Mouse (Mus musculus): ENCODE results near the gene Col25a1. TPM values are rescaled to one million over a fixed set of nuclear protein-coding genes. Genes with fewer than 3 reads are reported as not detected.

The Col25a1 gene
- polyA plus RNA-seq, 1 experiment from 2014 or later: 4.2 TPM

DNA sequence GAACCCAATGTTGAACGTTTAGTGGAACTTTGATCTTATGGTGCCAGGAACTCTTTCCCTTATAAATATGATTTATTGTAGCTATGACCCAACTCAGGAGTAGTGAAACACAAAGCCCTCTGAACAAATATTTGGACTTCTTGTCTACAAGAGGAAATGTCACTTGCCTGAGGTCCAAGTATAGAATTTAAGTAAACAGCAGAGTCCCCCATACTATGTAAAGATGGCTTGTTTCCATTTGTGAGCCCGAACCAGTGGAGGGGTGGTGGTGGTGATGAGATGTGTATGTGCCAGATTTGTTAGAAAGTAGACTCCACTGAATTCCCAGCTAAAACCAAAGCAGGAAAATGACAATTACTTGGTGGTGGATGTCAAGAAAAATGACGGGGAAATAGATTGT lies 169.2 kb downstream of the Col25a1 start:
- ATAC-seq: no peak
- Histone ChIP-seq H3K9me3 (replicated peaks) (no peaks in the 10 kb centered on the region), H3K9ac (no peak overlapping the region), H3K27me3 (replicated peaks) (no peaks in the 10 kb centered on the region), H3K27ac (no peak overlapping the region), H3K4me2 (no peak overlapping the region), H3K4me3 (no peak overlapping the region), H3K36me3 (no peaks in the 10 kb centered on the region), H3K4me1 (no peaks in the 10 kb centered on the region)
- whole genome bisulfite sequencing (ENCODE audit: insufficient replicate concordance): 58% methylated on average over 3 of the region's 3 CpGs

DNA sequence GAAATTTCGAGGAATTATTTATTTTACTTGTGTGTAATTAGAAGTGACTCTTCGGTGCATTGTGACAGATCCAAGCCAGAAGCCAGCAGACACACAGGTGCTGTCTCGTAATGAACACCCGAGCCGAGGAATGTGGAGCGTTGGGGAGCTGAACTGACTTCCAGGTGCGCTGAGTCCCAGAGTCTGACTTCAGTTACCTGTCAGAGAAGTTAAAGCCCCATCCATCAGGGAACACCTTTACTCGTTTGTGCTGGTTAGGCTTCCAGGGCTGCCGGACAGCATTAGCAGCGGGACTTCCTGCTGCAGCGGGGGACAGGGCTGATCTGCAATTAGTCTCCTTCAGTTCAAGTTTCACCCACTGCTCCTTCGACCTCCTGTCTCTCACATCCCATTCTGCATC lies 172.3 kb downstream of the Col25a1 start:
- H3K27ac ChIP-seq: no peak overlapping the region
- no peaks in the 10 kb centered on the region for H3K36me3 ChIP-seq
- no peak overlapping the region for H3K9ac ChIP-seq
- no peak overlapping the region for H3K4me3 ChIP-seq
- ATAC-seq: no peak
- H3K27me3 ChIP-seq (replicated peaks): no peaks in the 10 kb centered on the region
- H3K4me2 ChIP-seq: no peak overlapping the region
- H3K9me3 ChIP-seq (replicated peaks): no peaks in the 10 kb centered on the region
- WGBS (ENCODE audit: insufficient replicate concordance): 58% methylated on average over 12 of the region's 12 CpGs
- H3K4me1 ChIP-seq: no peaks in the 10 kb centered on the region

DNA sequence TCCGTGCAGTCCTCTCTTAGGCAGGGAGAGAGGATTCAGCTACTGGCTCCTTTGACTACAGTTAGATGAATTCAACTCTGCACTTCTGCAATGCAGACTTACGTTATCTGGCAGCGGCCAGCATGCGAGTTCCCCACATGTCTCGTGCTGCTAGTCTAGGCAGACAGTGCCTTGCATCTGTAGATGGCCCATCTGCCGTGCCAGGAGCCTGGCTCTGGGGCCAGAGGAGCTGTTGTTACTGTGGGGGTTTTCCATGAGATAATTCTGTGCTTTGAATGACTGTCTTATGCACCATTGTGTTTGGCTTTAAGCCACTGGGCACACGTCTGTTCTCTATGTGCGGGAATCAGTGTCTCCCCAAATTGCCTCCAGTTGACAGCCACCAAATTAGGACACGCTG lies 173.5 kb downstream of the Col25a1 start:
- ATAC-seq: no peak
- no peaks in the 10 kb centered on the region for H3K4me1 ChIP-seq
- no peaks in the 10 kb centered on the region for H3K36me3 ChIP-seq
- H3K9me3 ChIP-seq (replicated peaks): no peaks in the 10 kb centered on the region
- WGBS (ENCODE audit: insufficient replicate concordance): 63% methylated on average over 9 of the region's 9 CpGs
- H3K4me3 ChIP-seq: no peak overlapping the region
- no peak overlapping the region for H3K9ac ChIP-seq
- H3K27ac ChIP-seq: no peak overlapping the region
- H3K4me2 ChIP-seq: no peak overlapping the region
- no peaks in the 10 kb centered on the region for H3K27me3 ChIP-seq (replicated peaks)

DNA sequence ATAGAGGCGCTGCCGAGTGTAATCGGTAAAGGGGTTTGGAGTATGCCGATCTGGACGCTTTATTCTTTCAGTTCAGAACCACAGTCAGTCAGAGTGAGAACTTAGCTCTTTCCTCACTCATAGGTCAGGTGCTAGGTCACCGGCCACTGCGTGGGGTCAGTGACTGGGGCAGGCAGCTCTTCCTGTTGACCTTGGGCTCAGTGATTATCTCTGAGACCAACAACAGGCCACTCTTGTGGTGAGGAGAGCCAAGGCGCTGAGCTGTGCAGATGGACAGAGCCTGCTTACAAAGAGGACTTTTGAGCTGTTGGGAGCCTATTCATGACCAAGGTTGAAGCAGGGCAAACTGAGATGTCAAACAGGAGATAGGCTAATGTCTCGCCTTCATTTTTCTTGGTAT lies 174.4 kb downstream of the Col25a1 start:
- no peak overlapping the region for H3K4me2 ChIP-seq
- no peak overlapping the region for H3K4me3 ChIP-seq
- H3K27me3 ChIP-seq (replicated peaks): no peaks in the 10 kb centered on the region
- H3K36me3 ChIP-seq: no peaks in the 10 kb centered on the region
- no peaks in the 10 kb centered on the region for H3K9me3 ChIP-seq (replicated peaks)
- WGBS (ENCODE audit: insufficient replicate concordance): 49% methylated on average over 9 of the region's 9 CpGs
- no peak overlapping the region for H3K9ac ChIP-seq
- ATAC-seq: 0 out of 2 replicates have a peak, but pooled peaks have one; percentile 51
- H3K4me1 ChIP-seq: no peaks in the 10 kb centered on the region
- no peak overlapping the region for H3K27ac ChIP-seq

DNA sequence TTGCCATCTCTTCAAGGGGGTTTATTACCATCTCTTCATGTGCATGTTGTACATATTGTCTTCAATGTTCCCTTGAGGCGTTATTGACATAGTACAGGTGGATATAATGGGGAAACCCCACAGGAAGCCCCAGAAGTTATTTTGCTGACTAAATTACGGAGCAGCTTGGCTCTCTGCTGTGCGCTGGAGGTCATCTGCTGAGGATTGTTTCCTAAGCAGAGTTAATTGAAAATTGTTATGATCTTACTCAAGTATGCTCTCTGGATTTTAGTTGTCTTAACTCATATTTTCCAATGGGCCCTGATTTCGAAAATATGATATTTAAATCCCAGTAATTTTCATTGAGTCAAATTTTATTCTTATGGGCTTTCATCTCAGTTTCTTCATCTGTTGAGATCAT lies 178.0 kb downstream of the Col25a1 start:
- no peak for ATAC-seq
- no peaks in the 10 kb centered on the region for H3K36me3 ChIP-seq
- H3K4me3 ChIP-seq: no peak overlapping the region
- H3K4me1 ChIP-seq: no peaks in the 10 kb centered on the region
- no peaks in the 10 kb centered on the region for H3K9me3 ChIP-seq (replicated peaks)
- no peaks in the 10 kb centered on the region for H3K27me3 ChIP-seq (replicated peaks)
- 67% methylated on average over 4 of the region's 4 CpGs for WGBS (ENCODE audit: insufficient replicate concordance)
- H3K27ac ChIP-seq: no peak overlapping the region
- H3K9ac ChIP-seq: no peak overlapping the region
- no peak overlapping the region for H3K4me2 ChIP-seq

DNA sequence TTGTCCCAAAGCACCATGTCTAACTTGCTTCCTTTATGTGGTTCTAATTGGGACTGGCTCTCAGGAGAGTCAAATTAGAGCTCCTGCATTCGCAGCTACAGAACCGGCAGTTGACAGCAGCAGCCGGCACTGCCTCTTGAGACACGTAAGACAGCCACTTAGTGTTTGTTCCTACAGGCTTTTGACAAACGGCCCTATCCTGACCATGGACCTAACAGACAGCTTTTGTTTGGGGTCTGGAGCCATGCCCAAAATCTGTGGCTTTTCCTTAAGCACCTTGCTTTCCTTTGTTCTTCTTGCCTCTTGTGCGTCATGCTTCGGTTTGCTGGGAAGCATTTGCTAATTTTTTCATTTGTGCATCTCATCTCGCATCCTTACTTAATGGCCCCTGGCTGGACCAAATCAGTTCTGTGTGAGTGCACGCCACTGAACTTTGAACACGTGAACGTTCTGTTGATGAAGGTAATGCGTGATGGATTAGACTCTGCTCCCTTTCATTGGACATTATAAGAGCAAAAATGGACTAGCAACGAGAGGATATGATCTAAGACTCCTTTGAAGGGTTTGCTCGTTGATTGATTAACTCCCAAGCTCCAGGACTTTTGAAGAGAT lies 179.5 kb downstream of the Col25a1 start:
- Histone ChIP-seq H3K9me3 (replicated peaks) (no peaks in the 10 kb centered on the region), H3K27me3 (replicated peaks) (no peaks in the 10 kb centered on the region), H3K4me3 (no peak overlapping the region), H3K4me2 (no peak overlapping the region), H3K27ac (no peak overlapping the region), H3K4me1 (no peaks in the 10 kb centered on the region), H3K36me3 (no peaks in the 10 kb centered on the region), H3K9ac (no peak overlapping the region)
- no peak for ATAC-seq
- 79% methylated on average over 14 of the region's 14 CpGs for WGBS (ENCODE audit: insufficient replicate concordance)

DNA sequence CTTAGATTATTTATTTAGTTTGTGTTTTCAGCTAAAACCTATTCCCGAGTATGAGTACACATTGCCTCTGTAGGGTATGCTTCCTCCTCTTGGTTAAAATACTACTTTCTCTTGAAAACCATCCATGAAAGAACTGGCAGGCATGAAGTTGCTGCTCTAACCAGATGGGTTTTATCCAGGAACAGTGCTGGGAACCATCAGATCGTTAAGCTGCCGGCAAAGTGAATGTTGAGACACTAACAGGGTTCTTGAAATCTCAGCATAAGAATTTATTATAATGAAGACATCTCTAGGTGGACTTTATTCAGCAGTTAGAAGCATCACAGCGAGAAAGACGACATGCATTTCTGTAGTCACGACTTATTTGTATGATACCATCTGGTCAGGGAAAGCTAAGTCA lies 181.9 kb downstream of the Col25a1 start:
- H3K4me2 ChIP-seq: no peak overlapping the region
- no peaks in the 10 kb centered on the region for H3K27me3 ChIP-seq (replicated peaks)
- H3K27ac ChIP-seq: no peak overlapping the region
- H3K36me3 ChIP-seq: no peaks in the 10 kb centered on the region
- H3K4me3 ChIP-seq: no peak overlapping the region
- 76% methylated on average over 6 of the region's 6 CpGs for WGBS (ENCODE audit: insufficient replicate concordance)
- H3K9ac ChIP-seq: no peak overlapping the region
- ATAC-seq: no peak
- no peaks in the 10 kb centered on the region for H3K4me1 ChIP-seq
- H3K9me3 ChIP-seq (replicated peaks): no peaks in the 10 kb centered on the region

DNA sequence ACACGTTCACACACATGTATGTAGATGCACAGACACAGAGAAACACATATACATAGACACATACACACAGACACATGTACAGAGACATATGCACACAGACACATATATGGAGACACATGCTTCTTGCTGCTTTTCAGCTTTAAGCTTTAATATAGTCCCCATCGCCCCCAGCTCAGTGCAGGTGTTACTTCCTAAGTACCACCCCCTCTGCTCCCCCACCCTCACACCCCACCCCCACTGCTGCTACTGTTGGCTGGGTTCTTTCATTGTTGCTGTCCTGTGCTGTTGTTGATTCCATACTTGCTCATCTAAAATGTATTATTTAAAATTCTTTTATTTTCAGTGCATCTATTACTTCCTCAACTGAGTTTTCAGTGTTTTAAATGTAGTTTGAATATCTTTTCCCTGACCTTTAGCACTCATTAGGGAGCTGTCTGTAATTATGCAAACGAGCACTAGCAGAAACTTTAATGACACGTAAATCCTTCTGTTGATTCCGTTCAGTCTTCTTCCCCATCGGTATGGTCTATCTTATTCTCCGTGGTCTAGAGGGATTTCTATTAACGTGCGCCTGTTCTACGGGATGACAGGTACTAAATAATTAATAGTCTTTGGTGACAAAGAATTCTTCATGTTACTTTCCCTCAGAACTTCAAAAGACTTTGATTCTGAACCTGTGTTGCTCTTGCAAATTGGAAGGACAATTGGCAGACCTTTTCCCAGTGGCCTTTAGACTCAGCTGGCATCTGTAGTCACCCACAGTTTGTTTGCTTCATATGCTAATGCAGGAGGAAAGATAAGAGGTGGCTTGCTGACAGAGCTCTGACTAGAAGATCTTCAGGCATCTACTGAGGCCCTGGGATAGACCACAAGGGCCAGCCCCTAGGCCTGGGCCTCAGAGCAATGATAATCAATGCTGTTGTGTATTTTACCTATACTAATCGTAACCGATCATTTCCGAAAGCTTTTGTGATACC lies 196.0 kb downstream of the Col25a1 start:
- no peaks in the 10 kb centered on the region for H3K9me3 ChIP-seq (replicated peaks)
- no peak for ATAC-seq
- H3K4me3 ChIP-seq: no peak overlapping the region
- no peak overlapping the region for H3K27ac ChIP-seq
- H3K9ac ChIP-seq: no peak overlapping the region
- no peaks in the 10 kb centered on the region for H3K27me3 ChIP-seq (replicated peaks)
- no peak overlapping the region for H3K4me2 ChIP-seq
- no peaks in the 10 kb centered on the region for H3K4me1 ChIP-seq
- 61% methylated on average over 13 of the region's 13 CpGs for WGBS (ENCODE audit: insufficient replicate concordance)
- no peaks in the 10 kb centered on the region for H3K36me3 ChIP-seq

DNA sequence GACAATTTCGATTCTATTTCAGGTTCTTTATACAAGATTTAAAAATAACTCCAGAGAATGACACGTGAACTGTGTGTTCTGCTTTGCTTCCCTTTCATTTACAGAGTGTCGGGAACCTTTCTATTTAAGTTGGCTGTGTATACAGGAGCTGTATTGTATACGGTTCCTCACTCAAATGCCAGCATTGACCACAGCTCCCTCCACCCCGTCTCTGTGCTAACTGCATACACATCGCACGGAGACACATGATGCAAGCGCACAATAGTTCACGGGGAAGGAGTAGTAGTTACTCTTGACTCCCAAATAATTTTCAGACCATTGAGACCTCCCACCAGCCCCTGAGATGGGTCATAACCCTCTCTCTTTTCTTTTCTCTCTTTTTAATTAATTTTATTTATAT lies 197.6 kb downstream of the Col25a1 start:
- no peak overlapping the region for H3K4me3 ChIP-seq
- 72% methylated on average over 9 of the region's 9 CpGs for whole genome bisulfite sequencing (ENCODE audit: insufficient replicate concordance)
- no peaks in the 10 kb centered on the region for H3K36me3 ChIP-seq

DNA sequence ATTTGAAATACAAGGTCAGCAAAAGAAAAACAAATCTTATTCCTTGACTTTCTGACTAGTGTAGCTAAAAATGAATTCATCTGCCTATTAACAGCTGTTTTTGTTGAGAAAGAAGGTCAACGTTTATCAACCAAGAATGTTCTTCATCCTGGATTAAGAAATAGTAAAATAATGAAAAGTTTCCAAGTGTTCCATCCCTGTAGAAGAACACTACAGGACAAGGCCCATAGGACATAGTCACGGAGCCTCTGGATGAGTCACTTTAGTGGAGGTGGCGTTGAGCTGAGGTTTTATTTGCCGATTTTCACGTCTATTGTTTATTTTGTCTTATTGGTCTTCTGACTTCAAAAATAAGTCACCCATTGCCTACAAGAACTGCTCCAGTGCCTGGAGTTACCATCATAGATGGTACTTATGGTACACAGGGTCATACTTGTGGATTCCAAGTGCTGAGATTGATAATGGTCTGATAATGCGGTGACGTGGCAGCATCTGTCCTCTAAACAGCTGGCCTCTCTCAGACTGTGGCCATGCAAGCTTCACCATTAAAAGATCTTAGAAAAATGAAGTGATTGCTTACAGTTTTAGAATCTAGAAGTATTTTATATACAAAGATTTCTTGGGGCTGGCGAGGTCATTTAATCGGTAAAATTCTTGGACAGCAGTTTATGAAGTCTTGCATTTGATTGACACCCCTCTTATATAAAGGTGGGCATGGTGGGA lies 198.7 kb downstream of the Col25a1 start:
- Histone ChIP-seq H3K4me3 (no peak overlapping the region), H3K4me2 (no peak overlapping the region), H3K9ac (no peak overlapping the region), H3K4me1 (no peaks in the 10 kb centered on the region), H3K36me3 (no peaks in the 10 kb centered on the region), H3K9me3 (replicated peaks) (no peaks in the 10 kb centered on the region), H3K27me3 (replicated peaks) (no peaks in the 10 kb centered on the region), H3K27ac (no peak overlapping the region)
- WGBS (ENCODE audit: insufficient replicate concordance): 77% methylated on average over 9 of the region's 9 CpGs
- ATAC-seq: no peak

More for the DNA sequence above, 197.6 kb downstream of the Col25a1 start:
- no peaks in the 10 kb centered on the region for H3K9me3 ChIP-seq (replicated peaks)
- no peak overlapping the region for H3K9ac ChIP-seq
- no peaks in the 10 kb centered on the region for H3K27me3 ChIP-seq (replicated peaks)
- H3K4me1 ChIP-seq: no peaks in the 10 kb centered on the region
- H3K27ac ChIP-seq: no peak overlapping the region
- H3K4me2 ChIP-seq: no peak overlapping the region
- no peak for ATAC-seq

DNA sequence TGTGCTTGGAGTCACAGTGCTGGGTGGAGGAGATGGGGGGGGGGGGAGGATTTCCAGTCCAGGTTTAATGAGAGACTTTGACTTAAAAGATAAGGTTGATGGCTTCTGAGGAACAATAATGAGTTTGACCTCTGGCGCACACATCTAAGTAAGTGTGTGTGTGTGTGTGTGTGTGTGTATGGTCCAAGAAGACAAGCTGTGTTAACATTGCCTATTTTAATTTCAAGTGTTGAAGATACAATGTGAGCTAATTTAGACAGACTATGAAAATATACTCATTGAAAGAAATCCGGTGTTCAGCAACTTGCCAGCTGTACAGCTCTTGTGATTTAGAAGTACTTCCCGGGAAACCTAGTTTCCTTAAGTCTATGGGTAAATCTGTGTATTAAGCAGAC lies 199.3 kb downstream of the Col25a1 start:
- H3K4me1 ChIP-seq: no peaks in the 10 kb centered on the region
- no peak overlapping the region for H3K4me3 ChIP-seq
- no peak overlapping the region for H3K9ac ChIP-seq
- no peaks in the 10 kb centered on the region for H3K36me3 ChIP-seq
- WGBS (ENCODE audit: insufficient replicate concordance): 86% methylated on average over 3 of the region's 3 CpGs
- no peak for ATAC-seq
- no peak overlapping the region for H3K27ac ChIP-seq
- no peaks in the 10 kb centered on the region for H3K27me3 ChIP-seq (replicated peaks)
- no peaks in the 10 kb centered on the region for H3K9me3 ChIP-seq (replicated peaks)
- no peak overlapping the region for H3K4me2 ChIP-seq

DNA sequence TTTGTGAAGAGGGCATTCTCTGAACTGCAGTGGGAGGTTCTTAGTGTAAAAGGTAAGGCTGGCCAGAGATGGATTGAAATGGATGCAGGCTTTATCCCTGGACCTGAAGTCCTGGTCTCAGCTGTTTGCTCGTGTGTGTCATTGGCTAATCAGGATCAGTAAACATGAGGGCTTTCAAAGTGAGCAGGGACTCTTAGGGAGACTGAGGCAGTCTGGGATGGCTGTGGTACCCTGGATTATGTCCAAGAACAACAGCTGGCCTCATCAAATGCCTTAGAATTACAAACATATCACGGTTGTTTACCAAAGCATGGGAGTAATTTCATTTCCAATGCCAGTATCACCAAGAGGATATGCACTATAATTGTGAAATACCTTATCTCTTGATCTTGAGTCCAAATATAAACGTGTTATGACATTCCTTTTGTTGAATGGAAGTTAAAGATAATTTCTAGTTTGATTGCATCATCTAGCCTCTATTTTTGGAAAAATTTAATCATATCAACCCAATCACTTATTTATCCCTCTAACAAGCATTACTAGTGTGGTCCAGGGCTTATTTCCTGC lies 201.1 kb downstream of the Col25a1 start:
- no peaks in the 10 kb centered on the region for H3K4me1 ChIP-seq
- 43% methylated on average over 3 of the region's 3 CpGs for WGBS (ENCODE audit: insufficient replicate concordance)

More for the DNA sequence above, 201.1 kb downstream of the Col25a1 start:
- Histone ChIP-seq H3K4me2 (no peak overlapping the region), H3K9ac (no peak overlapping the region), H3K27ac (no peak overlapping the region), H3K9me3 (replicated peaks) (no peaks in the 10 kb centered on the region), H3K36me3 (no peaks in the 10 kb centered on the region), H3K4me3 (no peak overlapping the region), H3K27me3 (replicated peaks) (no peaks in the 10 kb centered on the region)
- no peak for ATAC-seq

Data from liver, embryonic 12.5 days (tissue).